Mouse (Mus musculus) ovary, postnatal 36 days (tissue): ENCODE measurements around the gene Cpa1.

Source experiments
- DNase-seq: peaks from one replicate; pipeline ENCODE4 v3.0.0; 2022; ENCODE audit warnings: low spot score, mixed read lengths

The Cpa1 gene

DNA sequence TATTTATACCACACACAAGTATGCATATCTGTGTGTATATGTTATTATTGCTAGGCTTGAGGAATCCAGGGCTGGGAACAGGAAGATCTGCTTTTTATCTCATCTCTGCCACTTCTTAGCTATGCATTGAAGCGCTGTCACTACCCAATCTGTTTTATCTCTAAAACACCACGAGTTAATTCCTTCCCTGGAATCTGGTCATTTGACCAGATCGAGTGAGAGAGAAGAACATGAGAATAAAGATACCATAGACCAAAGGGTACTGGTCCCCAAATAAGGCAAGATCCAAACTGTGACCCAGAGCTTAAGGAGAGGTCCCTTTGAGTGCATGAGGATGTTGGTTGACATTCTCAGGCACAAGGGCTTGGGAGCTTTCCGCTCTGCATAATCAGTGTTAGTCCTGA lies 17.0 kb upstream of the Cpa1 start:
- no peak for DNase-seq

- no peak for DNase-seq
These were observed 14.3 kb upstream of the Cpa1 start for GRCm38 (mm10) chr6:30624763-30625162.

DNA sequence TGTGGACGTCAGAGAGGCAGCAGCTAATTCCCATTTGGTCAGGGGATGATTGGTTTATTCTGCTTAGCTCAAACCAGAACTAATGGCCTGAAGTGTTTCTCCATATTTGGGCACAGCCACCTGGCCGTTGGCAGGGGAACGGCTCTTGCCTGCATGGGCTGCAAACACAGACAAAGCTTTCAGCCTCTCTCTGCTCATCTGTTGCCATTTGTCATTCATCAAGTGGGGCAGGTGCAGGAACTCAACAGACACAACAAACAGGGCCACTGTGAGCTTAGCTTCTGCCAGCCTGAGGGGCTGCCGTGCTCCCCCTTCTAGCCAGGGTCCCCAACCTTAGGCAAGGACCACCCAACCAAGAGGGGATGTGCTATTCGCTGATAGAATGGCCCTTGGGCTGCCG lies 10.9 kb upstream of the Cpa1 start:
- no peak for DNase-seq

DNA sequence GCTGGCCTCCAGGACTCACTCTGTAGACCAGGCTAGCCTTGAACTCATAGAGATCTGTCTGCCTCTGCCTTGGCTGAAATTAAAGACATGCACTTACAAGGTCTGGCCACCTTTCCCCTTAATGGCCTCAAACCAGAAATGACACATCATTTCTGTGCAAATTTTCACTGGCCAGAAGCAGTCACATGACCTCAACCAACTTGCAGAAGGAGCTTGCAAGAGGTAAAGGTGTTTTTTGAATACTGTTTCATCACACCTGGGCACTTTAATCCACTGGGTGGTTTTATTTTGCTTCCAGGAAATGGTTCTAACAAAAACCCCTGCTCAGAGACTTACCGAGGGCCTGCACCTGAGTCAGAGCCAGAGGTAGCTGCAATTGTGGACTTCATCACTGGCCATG lies 9.0 kb upstream of the Cpa1 start:
- no peak for DNase-seq

- DNase-seq: no peak
These were observed 3.6 kb upstream of the Cpa1 start for GRCm38 (mm10) chr6:30635361-30635862.

- DNase-seq: no peak
These were observed 2.7 kb upstream of the Cpa1 start for GRCm38 (mm10) chr6:30636186-30636842.

DNA sequence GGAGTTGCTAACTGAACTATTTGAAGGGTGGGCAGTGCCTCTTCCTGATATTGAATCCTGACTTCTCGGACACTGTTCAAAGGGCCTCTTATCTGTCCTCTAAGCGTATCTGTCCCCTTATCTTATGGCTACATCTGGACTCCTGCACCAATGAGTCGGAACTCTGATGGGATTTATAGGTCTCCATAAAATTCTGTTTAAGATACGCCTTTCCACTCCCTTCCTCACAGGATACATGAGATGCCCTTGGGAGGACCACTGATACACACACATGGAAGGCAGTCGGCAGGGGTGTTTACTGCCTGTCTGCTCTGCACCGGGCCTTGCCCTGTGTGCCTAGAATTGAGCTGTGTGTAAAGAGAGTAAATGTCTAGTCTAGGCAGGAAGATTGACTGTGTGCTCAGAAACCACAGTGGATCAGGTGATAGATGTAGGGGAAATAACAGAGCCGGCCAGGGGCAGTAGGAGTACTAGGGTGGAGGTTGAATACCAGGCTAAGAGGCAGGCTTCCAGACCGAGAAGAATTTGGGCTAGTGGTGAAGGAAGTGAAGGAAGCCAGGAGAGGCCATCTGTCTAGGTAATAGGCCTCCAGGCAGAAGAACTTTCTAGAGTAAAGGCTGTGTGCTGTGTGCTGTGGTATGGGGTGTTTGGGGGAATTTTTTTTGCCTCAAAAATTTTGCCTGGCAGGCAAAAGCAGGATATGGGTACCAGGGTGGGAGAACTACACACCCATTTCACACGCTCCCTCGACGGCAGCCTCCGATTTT lies 4.9 kb downstream of the Cpa1 start:
- no peak for DNase-seq

GRCm38 (mm10) chr6:30644462-30644861 lies 5.4 kb downstream of the Cpa1 start:
- no peak for DNase-seq

GRCm38 (mm10) chr6:30645379-30645778 lies 6.4 kb downstream of the Cpa1 start:
- no peak for DNase-seq

GRCm38 (mm10) chr6:30649651-30650296 lies 10.8 kb downstream of the Cpa1 start:
- DNase-seq: no peak

- no peak for DNase-seq
These were observed 13.6 kb downstream of the Cpa1 start for GRCm38 (mm10) chr6:30652425-30653188.

DNA sequence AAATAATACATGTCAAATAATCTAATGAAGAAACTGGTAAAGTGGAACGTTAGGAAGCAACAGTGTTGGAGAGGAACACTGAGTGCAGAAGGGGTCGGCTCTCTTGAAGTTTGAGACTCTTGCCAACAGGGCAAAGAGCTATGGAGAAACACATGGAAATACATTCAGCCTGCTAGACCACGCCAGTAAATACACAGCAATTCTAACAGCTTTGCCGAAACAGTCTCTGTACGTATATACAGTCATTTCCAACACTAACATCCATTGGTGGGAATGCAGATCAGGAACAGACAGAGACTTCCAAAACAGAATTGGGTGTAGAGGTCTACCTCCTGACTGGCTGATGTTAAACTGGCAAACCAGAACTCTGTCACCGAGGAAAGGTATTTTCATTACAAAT lies 14.5 kb downstream of the Cpa1 start:
- no peak for DNase-seq

DNA sequence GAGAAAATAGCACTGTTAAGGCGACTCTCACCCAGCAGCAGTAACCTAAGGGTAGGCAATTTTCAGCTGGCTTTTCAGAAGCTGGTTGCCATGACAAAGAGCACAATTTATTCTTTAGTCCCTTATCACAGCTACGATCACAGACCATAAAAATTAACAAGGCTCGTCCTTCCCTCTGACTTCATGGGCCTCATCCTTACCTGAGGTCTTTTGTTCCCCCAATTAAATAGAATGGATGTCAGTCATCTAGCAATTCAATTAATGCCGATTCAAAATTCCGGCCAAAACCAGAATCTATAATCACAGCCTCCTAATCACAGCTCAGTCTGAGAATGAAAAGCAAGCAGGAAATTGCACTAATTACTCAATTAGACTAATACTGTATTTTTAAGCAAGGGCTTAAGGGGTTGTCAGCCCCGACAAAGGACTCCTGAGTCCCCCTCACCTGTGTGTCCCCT lies 15.4 kb downstream of the Cpa1 start:
- DNase-seq: no peak

- no peak for DNase-seq
These were observed 15.9 kb downstream of the Cpa1 start for GRCm38 (mm10) chr6:30654932-30655331.

GRCm38 (mm10) chr6:30657279-30657678 lies 18.3 kb downstream of the Cpa1 start:
- DNase-seq: no peak

- DNase-seq: no peak
These were observed 19.6 kb downstream of the Cpa1 start for GRCm38 (mm10) chr6:30658619-30659018.

GRCm38 (mm10) chr6:30664776-30665175 lies 25.8 kb downstream of the Cpa1 start:
- no peak for DNase-seq

GRCm38 (mm10) chr6:30665296-30665695 lies 26.3 kb downstream of the Cpa1 start:
- DNase-seq: no peak

DNA sequence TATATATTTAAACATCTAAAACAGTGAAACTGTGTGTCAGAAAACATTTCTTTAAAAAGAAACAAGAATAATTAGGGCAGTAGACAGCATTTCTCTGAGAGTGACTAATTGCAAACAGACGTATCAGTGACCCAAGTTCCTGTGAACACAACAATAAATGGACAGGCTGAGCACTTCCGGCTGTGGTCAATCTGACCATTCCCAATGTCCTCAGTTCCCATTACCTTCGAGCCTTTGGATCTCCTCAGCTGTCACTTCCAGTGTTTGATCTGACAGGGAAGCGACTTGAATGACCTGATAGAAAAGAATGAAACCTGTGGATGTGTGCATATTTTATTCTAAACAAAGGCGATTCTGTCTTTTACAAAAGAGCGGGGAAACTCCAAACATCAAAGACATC lies 27.0 kb downstream of the Cpa1 start:
- no peak for DNase-seq

DNA sequence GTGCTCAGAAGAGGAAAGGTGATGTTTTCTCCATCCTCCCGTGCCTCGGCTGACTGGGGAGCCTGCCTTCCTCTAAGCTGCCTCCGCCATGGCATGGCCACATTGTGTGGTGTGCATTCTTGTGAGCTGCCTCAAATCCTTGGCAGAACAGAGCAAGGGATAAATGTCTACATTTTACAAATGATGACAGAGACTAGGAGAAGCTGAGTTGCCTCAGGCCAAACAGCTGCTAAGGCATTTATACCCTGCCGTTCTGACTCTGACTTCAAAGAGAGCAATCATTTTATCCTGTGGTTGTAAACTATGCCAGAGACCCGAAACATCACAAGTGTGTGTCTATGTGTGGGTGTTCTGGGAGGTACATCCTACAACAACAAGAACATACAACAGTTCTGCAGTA lies 28.6 kb downstream of the Cpa1 start:
- DNase-seq: no peak

- DNase-seq: no peak
These were observed 32.7 kb downstream of the Cpa1 start for GRCm38 (mm10) chr6:30671696-30672095.
